Mouse (Mus musculus) olfactory bulb, adult 2 months (tissue): ENCODE results near the gene Lcn9. TPM values are rescaled to one million over a fixed set of nuclear protein-coding genes. Genes with fewer than 3 reads are reported as not detected.

ENCODE experiments used
- H3K27ac ChIP-seq: fragments of 200-500 bp; 2 replicates; pipeline ENCODE4 v1.5.1; 2012; ENCODE audit warnings: low read depth, low read length; ENCODE audit not compliant: insufficient read depth
- H3K4me1 ChIP-seq: fragments of 200-500 bp; 2 replicates; pipeline ENCODE4 v1.6.1; 2012; ENCODE audit warnings: low read length; ENCODE audit not compliant: control insufficient read depth, insufficient read depth
- H3K4me3 ChIP-seq: fragments of 200-500 bp; 2 replicates; pipeline ENCODE4 v1.5.1; 2012; ENCODE audit warnings: mild to moderate bottlenecking, low read depth, low read length, moderate library complexity; ENCODE audit not compliant: insufficient read depth
- CTCF ChIP-seq: fragments of 200-500 bp; IDR thresholded peaks from 2 replicates; pipeline ENCODE4 v1.5.1; 2012; ENCODE audit warnings: low read depth, mild to moderate bottlenecking, low read length, moderate library complexity; ENCODE audit not compliant: insufficient read depth
- POLR2A ChIP-seq: fragments of 200-500 bp; IDR thresholded peaks from 2 replicates; pipeline ENCODE4 v1.6.1; 2012; ENCODE audit warnings: mild to moderate bottlenecking, low read depth, low read length, moderate library complexity; ENCODE audit not compliant: insufficient read depth
- WGBS: fragments of 180-500 bp; shearing (Covaris S2); methylation state at CpG from one replicate; pipeline ENCODE4 v1.1.7; 2018; 5-methylcytosine and 5-hydroxymethylcytosine counted together
- polyA plus RNA-seq: library from polyadenylated mRNA; stranded (reverse); fragments of >200 nt; gene quantifications from 2 replicates; pipeline ENCODE4 v1.2.4, GENCODE M21; 2012; ENCODE audit warnings: low replicate concordance; ENCODE audit not compliant: missing spikeins, insufficient read depth, insufficient read length

Gene Lcn9
- not detected in 2 replicates for polyA plus RNA-seq

- no peak within 1 kb of the TSS for H3K27ac ChIP-seq
- 38% methylated on average over 1 of the region's 1 CpGs for WGBS
- no peak within 1 kb of the TSS for H3K4me3 ChIP-seq
- no peaks in the 10 kb centered on the region for H3K4me1 ChIP-seq
- TF ChIP-seq CTCF (no peak), POLR2A (no peak)
These were observed at the start of gene Lcn9 for GRCm38 (mm10) chr2:25822806-25823205. Gene Lcn9, plus strand, starts transcription at chr2:25823153.

- TF ChIP-seq CTCF, result no peak
- TF ChIP-seq POLR2A, result no peak
- Histone ChIP-seq H3K27ac (no peak overlapping the region), H3K4me1 (peaks cover 3% of the 10 kb centered on the region; the same call in 1 of the 2 replicates), H3K4me3 (no peak overlapping the region)
- 95% methylated on average over 2 of the region's 2 CpGs for WGBS
These were observed 49.4 kb upstream of the Lcn9 start for GRCm38 (mm10) chr2:25773507-25773906.

- WGBS, result 81% methylated on average over 2 of the region's 2 CpGs
- H3K4me3 ChIP-seq, result no peak overlapping the region
- peaks cover 5% of the 10 kb centered on the region; the same call in 1 of the 2 replicates for H3K4me1 ChIP-seq
- H3K27ac ChIP-seq, result no peak overlapping the region
- TF ChIP-seq POLR2A (no peak), CTCF (no peak)
These were observed 48.3 kb upstream of the Lcn9 start for GRCm38 (mm10) chr2:25774640-25775039.

- H3K4me1 ChIP-seq, result peaks cover 5% of the 10 kb centered on the region; the same call in 1 of the 2 replicates
- WGBS, result 50% methylated on average over 3 of the region's 3 CpGs
- H3K4me3 ChIP-seq, result no peak overlapping the region
- TF ChIP-seq CTCF (no peak), POLR2A (no peak)
- H3K27ac ChIP-seq, result no peak overlapping the region
These were observed 47.0 kb upstream of the Lcn9 start for GRCm38 (mm10) chr2:25775991-25776390.

- H3K4me3 ChIP-seq, result no peak within 1 kb of the TSS
- WGBS, result 93% methylated on average over 1 of the region's 1 CpGs
- no peak within 1 kb of the TSS for H3K27ac ChIP-seq
- peaks cover 5% of the 10 kb centered on the region; the same call in 1 of the 2 replicates for H3K4me1 ChIP-seq
- TF ChIP-seq POLR2A (no peak), CTCF (no peak)
These were observed 46.2 kb upstream of the Lcn9 start, which contains the start of gene Lcn11 for GRCm38 (mm10) chr2:25776717-25777116. Gene Lcn11, plus strand, starts transcription at chr2:25777017.

- H3K27ac ChIP-seq, result no peak overlapping the region
- TF ChIP-seq POLR2A, result no peak
- H3K4me3 ChIP-seq, result no peak overlapping the region
- WGBS, result 86% methylated on average over 9 of the region's 9 CpGs
- H3K4me1 ChIP-seq, result peaks cover 5% of the 10 kb centered on the region; the same call in 1 of the 2 replicates
These were observed 43.9 kb upstream of the Lcn9 start for GRCm38 (mm10) chr2:25779076-25779475.

- Histone ChIP-seq H3K4me3 (no peak overlapping the region), H3K27ac (no peak overlapping the region), H3K4me1 (peaks cover 5% of the 10 kb centered on the region; the same call in 1 of the 2 replicates)
- TF ChIP-seq CTCF, result no peak
- 73% methylated on average over 4 of the region's 4 CpGs for WGBS
These were observed 42.0 kb upstream of the Lcn9 start for GRCm38 (mm10) chr2:25780921-25781320.

- Histone ChIP-seq H3K4me1 (peaks cover 5% of the 10 kb centered on the region; the same call in 1 of the 2 replicates), H3K4me3 (no peak within 1 kb of the TSS), H3K27ac (no peak within 1 kb of the TSS)
- 86% methylated on average over 3 of the region's 3 CpGs for WGBS
- TF ChIP-seq CTCF (no peak), POLR2A (no peak)
These were observed 41.0 kb upstream of the Lcn9 start, which contains the start of gene Gm13539 for GRCm38 (mm10) chr2:25781957-25782356. Gene Gm13539, plus strand, starts transcription at chr2:25782257.

- Histone ChIP-seq H3K27ac (no peak overlapping the region), H3K4me1 (no peaks in the 10 kb centered on the region), H3K4me3 (no peak overlapping the region)
- WGBS, result 63% methylated on average over 5 of the region's 5 CpGs
- TF ChIP-seq POLR2A, result no peak
- no peak for TF ChIP-seq CTCF
These were observed 37.2 kb upstream of the Lcn9 start for GRCm38 (mm10) chr2:25785573-25786322.

- TF ChIP-seq CTCF, result no peak
- TF ChIP-seq POLR2A, result no peak
- Histone ChIP-seq H3K27ac (no peak overlapping the region), H3K4me3 (no peak overlapping the region), H3K4me1 (no peaks in the 10 kb centered on the region)
- WGBS, result 93% methylated on average over 3 of the region's 3 CpGs
These were observed 33.9 kb upstream of the Lcn9 start for GRCm38 (mm10) chr2:25789092-25789491.
